Mouse (Mus musculus) kidney, postnatal 14 days (tissue): ENCODE data around the gene Snx27.
A peak's percentile ranks its signal among the peaks of the same experiment; 100 is the strongest.

Source experiments
- DNase-seq: peaks from one replicate; pipeline ENCODE4 v3.0.0; 2022; ENCODE audit warnings: mixed read lengths

Snx27 gene

DNA sequence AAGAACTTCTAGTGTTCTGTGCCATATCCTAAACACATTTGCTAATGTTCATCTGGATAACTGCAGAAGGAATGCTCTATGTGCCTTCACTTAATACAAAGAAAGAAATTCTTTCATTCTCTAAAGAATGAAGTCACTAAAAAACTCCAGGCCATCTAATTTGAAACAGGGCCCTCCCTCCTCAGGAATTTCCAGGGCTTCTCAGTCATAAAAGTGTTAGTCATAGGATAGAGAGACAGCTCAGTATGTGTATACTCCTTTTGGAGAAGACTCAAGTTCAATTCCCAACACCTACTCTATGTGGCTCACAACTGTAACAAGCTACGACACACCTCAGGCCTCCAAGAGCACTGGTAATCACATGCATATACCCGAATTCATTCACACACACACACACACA, 17.0 kb downstream of the Snx27 start:
- DNase-seq = peak; percentile 6

DNA sequence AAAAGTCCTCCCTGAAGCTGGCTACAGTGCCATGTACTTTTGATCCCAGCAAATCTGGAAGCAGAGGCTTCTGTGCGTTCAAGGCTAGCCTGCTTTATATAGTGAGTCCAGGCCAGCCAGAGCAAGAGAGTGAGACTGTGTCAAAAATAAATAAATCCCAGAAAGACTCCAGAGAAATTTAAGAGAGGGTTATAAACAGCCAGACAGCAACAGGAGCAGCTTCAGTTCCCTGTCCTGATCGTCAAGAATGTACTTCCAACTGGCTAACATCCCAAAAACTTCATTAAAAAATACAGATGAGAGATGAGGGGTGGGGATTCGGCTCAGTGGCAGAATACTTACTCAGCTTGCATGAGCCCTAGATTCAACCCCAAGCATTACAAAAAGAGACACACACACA, 17.4 kb downstream of the Snx27 start:
- DNase-seq = no peak

DNA sequence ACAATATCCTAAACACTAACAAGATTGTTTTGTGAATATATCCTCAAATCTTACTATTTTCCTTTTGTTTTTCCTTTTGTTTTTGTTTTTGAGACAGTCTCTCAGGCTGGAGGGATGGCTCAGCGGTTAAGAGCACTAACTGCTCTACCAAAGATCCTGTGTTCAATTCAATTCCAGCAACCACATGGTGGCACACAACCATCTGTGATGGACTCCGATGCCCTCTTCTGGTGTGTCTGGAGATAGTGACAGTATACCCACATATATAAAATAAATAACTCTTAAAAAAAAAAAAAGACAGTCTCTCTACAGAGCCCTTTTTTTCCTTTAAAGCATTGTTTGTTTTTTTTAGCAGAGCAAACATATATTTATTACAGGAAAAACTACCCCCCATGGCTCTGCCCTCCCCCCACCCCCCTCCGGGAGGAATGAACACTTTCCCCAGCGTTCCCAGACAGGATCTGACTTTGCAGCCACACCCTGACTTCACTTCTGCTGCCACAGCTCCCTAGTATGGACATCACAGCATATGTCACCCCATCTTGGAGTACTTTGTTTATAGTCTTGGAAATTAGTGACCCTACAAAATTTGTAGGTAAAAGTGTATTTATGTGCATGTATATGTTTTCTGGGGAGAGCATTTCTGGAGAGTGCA, 18.0 kb downstream of the Snx27 start:
- no peak for DNase-seq

DNA sequence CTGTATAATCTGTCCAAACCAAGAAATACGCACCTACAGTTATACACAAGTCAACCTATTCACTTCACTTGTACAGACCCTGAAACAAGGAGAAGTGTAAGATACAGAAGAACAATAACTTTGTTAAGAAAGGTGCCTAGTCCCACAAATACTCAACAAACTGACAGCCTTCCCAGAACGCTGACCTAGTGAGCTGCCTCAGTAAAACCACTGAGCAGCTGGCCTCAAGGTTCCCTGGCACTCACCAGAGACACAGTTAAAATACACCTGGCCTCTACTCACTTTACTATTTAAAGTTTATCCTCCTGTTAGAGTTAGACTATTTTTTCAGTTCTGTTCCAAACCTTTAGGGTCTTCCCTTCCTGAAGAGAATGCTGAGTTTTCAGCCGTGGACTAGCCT, 19.4 kb downstream of the Snx27 start:
- DNase-seq = no peak

DNA sequence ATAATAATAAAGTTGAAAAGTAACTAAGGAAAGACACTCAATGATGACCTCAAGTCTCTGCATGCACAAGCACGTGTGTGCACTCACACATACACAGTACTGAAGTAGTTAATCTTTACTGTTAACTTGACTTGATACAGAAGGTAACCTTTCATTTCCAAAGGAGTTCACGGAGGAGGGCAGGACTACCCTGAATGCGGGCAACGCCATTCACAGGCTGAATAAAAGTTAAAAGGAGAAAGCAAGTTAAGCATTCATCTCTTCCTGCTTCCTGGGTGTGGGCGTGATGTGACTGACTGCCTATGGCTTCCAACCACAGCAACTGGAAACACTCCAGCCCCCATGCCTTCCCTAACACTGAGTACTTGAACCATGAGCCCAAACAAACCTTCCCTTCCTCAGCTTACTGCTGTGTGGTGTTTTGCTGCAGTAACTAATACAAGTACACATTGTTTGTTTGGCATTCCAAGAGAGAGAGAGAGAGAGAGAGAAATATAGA, 22.5 kb downstream of the Snx27 start:
- DNase-seq = no peak

DNA sequence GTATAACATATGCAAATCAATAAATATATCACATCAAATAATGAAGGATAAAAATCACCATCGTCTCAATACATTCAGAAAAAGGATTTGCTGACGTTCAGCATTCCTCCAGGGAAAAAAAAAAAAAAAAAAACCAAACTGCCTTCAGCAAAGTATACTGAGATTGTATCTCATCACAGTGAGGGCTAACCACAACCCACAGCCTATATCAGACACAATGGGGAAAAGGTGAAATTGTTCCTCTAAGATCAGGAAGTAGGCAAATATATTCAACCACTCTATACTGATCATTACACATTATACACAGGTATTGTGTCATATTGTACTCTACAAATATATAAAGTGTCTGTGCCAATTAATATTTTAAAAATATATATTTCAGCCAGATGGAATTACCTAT, 33.5 kb downstream of the Snx27 start:
- DNase-seq = no peak

DNA sequence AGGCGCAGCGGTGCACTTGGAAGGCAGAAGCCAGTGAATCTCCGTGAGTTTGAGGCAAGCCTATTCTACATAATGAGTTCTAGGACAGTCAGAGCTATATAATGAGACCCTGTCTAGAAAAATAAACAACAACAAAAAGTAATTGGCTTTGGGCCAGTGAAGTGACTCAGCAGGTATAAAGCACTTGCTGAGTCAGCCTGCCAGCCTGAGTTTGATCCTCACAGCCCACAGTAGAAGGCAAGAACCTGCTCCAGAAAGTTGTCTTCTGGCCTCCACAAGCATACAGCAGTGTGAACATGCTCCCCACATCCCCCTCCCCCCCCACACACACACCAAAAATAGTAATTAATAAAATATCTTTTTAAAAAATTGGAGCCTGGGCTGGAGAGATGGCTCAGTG, 45.3 kb downstream of the Snx27 start:
- DNase-seq = no peak

DNA sequence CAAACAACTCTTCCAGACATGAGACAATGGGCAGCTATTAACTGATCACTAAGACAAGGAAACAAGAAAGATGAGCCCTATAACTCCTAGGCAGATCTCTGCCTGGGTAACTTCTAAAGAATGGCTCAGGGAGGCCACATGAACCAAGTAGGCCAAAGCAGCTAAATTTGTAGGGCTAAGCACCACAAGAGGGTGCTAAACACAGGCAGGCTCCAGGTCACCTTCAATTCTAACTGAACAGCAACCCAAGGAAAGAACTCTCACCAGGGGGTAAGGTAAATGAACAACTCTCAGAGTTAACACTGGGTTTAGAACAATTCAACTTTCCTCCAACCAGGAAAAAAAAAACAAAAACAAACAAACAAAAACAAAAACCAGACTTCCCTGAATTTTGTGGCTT, 48.5 kb downstream of the Snx27 start:
- DNase-seq = peak; percentile 73

DNA sequence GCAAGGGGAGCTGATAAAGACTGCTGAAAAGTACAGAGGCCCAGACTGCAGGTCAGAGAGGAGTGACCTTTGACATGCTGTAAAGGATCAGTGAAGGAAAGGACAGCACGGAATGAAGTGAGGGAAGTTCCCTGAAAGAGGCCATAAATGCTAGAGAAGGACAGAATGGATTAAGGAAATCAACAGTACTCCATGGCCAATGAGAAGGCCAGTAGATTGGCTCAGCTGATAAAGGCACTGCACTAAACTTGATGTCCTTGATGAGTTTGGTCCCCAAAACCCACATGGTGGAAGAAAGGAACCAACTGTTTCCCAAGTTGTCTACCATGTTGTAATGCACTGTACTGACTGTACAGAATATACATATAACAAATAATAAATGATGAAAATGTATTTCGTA, 55.8 kb downstream of the Snx27 start:
- no peak for DNase-seq

DNA sequence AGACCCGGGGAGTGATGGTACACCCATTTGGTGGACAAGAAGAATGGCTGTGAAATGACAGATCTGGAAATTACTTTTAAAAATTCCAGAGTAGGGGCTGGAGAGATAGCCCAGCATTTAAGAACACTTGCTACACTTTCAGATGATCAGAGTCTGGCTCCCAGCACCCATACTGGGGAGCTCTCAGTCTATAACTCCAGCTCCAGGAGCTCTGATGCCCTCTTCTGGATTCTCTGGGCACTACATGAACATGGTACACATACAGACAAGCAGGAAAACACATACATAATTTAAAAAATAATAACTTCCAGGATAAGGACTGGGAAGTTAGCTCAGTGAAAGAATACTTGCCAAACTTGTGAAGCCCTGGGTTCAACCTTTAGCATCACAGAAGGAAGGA, 75.9 kb downstream of the Snx27 start:
- no peak for DNase-seq

DNA sequence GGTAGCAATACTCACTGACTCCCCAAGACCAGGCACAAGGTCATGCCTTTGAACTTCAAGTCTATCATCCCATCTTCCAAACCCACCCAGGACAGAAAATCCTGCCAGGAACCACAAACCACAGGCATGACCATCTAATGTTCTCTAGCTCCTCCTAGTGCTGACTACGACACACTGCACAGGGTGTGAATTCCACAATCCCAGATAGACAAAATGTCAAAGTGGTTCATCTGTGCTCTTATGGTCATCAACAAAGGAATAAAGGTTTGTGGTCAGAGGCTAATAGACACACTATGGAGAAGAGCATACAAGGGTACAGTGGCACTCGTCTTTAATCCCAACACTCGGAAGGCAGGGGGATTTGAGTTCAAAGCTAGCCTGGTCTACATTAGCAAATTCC, 80.3 kb downstream of the Snx27 start:
- peak; percentile 28 for DNase-seq

DNA sequence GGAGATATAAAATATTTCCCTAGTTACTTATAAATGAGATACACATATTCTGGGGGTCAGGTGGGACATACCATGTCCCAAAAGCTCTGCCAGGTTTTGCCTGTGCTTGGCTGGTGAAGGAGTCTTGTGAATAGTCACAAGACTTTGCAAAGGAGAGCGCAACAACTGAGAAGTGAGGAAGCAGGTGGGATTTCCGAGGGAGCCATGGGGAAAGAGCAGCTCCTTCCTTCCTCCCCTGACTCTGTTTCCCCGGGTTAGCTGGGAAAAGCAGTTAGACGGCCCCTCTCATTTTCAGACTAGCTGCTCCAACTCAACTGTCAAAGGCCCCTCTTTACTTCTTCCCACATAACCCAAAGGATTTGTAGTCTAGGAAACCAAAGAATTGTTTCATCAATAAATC, 85.4 kb downstream of the Snx27 start:
- DNase-seq = no peak

DNA sequence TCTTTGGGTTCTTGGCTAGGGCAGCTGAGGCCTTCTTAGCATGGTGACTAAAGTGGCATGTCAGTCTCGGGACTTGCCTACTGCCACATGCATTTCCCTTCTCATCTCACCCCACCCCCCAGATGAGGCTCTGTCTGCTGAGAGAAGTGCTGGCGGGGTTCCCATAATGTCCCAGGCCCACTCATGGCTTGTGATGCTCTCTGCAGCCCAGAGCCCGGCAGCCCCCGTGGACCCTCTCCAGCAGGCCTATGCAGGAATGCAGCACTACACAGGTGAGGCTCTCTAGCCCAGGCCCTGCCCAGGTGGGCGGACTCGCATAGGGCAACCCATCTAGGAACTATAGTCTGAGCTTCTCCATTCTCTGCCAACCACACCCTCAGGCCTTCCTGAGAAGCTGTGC, 94.9 kb downstream of the Snx27 start:
- DNase-seq = no peak

DNA sequence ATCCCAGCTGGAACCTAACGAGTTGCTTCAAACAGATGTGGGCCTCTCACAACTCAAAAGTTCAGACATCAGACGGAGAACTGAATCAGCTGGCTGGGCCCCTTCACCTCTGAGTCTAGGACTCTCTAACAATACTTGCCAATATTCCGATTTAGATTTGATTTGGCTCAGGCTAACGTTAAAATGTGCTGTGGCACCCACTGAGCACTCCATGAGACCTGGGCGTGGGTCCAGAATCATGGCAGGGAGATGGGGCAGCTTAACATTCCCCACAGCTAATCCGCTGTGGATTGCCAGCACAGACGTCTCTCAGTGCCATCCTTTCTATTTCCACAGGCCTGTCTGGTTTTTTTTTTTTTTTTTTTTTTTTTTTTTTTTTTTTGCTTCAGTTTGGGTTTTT, 96.6 kb downstream of the Snx27 start:
- no peak for DNase-seq

DNA sequence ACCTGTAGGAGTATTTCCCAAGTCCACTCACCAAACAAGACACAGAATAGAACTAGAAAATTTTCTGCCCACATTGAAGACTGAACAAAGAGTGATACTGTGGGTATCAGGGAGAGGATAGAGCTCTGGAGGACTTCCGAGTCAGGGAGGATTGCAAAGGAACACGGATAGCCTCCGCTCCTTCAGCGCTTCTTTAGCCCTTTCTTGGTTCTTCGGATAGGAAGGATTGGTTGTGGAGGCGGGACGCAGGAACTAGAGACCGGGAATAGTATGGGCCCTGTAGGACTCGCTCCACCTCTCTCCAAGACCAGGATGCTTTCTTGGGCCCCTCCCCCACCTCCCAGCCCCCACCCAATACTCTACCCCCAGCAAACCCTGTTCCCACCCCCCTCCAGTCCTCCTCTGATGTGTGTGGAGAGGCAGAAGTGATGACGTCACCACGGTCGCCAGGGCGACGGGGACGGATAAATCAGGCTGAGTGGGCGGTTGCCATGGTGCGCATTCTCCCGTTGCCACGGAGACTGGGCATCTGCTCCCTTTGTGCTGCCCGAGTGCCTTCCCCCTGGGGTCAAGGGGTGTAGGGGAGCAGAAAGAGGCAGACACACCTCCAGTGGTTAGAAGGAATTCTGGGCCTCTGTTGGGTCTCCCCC, 98.6 kb downstream of the Snx27 start:
- no peak for DNase-seq

DNA sequence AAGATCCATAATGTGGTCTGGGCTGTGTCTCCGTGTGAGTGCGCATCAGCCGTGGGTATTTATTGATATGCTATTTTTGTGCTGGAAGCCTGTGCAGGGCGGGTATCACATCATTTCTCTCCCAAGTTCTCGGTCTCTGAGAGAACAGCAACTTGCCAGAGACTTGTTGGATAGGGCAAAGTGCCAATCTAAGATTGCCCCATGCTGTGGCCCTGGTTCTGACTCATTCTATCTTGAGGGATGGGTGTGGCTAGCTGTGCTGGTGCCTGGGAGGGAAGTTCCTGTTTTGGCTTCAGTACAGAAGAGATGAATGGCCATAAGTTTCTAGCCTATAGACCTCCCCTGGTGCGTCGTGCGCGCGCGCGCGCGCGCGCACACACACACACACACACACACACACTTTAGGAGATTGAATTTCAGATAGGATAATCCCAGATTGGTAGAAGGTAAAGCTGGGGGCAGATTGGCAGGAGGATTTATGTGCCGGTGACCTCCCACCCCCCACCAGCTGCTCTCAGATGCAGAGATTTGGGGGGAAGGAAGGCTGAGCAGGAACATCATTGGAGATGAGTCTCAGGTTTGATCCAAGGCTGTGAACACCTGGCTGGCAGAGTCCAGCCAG, 99.6 kb downstream of the Snx27 start:
- no peak for DNase-seq

DNA sequence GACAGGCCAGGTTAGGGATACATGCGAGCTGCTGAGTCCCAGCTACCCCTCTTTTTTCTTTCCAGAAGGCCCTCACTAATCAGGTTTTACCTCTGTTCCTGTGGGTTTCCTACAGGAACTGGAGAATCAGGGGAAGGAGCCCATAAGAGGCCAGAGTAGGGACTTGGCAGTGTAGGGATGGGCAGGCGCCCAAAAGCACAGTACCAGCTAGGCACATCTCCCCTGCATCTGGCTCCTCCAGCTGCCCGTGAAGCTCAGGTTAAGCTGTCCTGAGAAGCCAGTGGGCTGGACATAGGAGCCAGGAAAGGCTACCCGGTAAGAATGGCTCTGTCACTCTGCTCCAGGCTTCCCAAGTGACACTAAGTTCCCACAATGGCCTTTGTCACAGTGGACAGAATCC, 101.1 kb downstream of the Snx27 start:
- no peak for DNase-seq

DNA sequence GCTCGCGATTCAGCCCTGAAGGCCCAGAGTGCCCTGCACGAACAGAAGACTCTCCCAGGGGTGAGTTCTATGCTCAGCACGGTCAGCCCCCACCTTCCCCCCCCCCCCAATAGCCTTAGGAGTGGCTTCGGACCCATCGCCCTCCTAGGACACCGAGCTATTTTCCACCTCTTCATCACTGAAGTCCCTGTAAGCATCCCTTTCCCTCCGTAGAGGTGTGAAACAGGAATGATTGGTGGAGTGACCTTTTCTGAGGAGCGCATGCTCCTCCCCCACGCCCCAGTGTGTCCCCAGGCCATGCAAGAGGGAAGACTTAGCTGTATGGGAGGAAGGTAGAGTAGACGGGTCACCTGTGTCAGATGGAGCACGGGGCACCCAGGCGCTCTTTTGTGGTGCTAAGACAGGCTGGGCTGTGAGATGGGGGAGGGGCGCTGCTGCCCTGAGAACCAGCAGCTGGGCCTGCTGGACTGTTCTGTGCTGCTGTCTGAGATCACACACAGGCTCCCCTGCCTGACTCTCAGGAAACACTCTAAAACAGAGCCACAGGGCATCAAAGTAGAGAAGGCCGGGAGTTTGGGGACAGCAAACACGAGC, 102.1 kb downstream of the Snx27 start, which contains the start of gene Riiad1:
Gene Riiad1 (minus strand): TSS at position 51 of the 594 bp plus-strand sequence.
- DNase-seq = no peak

DNA sequence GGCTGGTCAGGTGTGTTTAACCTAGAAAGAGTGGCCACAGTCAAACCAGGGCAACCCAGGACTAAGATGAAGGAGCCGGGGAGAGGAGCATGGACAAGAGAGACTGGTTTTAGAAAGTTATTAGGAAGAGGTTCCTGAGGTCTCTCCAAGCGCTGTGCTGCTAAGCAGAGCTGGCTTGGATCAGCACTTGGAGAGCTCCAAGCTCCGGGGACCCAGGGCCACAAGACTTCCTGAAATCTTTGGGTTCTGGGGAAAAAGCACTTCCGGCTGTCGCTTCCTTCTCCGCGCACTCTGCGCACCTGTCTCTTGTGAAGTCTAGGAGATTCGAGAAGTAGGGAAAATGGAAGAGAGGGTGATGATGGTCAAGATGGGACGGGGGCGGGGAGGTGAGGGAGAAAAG, 103.0 kb downstream of the Snx27 start:
- peak; percentile 23 for DNase-seq

DNA sequence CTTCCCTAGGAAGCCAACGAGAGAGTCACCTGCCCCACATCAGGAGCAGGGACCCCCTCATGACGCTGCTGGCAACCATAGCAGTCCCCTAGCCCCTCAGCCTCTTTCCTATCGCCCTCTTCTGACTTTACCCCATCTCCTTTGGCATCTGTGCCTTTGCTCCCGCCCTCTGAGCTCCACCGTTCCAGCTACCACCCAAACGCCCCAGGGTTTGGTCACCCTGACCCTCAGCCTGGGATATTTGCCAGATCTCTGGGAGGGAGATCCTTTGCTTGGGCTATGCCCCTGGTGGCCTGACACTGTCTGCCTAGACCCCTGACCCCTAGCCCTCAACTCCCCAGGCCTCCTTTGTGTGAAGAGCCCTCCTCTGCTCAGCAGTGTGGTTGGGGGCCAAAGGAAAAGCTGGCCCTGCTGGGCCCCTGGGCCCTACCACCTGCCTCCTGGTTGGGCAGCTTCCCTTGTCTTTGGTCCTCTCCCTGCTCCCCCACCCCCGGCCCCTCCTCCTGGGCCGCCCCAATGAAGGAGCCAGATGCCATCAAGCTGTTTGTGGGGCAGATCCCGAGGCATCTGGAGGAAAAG, 103.8 kb downstream of the Snx27 start:
- DNase-seq = no peak

DNA sequence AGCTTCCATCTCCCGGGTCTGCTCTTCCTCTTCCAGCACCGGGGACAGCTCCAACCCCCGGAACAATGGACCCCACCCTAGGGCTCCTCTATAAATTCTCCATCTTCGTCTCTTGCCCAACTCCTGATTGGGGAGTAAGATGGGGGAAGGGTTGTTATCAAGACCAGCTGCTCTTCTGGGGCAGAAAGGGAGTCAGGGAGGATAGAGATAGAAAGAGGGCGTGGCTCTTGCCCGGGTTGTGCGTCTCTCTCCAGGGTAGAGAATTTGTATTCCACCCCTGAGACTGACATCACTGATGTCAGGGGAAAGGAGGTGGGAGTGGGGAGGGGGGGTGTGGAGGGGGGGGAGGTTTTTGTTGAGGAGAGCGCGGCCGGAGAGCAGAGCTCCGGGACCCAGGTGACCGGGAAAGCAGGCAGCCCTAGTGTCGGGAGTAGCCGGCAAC, 104.5 kb downstream of the Snx27 start, which contains the start of gene Celf3:
Gene Celf3 (plus strand): TSS at position 315 of the 442 bp plus-strand sequence.
- no peak for DNase-seq

DNA sequence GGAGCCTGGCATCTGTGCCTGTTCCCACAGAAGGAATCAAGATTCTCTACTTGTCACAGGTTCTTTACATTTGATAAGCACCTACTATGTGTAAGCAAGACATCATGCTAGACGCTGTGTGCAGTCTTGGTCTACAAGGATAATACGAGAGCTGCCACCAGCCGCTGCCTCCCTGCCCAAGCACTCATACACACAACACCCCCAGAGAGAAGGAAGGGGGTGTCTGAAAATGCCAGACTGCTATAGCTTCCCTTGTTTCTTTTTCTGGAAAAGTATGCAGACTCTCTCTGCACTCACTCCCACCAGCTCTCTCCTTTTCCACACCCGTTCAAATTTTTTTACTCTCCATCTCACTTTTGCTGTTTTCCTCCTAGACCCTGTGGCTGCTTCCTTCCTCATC, 105.1 kb downstream of the Snx27 start:
- no peak for DNase-seq

DNA sequence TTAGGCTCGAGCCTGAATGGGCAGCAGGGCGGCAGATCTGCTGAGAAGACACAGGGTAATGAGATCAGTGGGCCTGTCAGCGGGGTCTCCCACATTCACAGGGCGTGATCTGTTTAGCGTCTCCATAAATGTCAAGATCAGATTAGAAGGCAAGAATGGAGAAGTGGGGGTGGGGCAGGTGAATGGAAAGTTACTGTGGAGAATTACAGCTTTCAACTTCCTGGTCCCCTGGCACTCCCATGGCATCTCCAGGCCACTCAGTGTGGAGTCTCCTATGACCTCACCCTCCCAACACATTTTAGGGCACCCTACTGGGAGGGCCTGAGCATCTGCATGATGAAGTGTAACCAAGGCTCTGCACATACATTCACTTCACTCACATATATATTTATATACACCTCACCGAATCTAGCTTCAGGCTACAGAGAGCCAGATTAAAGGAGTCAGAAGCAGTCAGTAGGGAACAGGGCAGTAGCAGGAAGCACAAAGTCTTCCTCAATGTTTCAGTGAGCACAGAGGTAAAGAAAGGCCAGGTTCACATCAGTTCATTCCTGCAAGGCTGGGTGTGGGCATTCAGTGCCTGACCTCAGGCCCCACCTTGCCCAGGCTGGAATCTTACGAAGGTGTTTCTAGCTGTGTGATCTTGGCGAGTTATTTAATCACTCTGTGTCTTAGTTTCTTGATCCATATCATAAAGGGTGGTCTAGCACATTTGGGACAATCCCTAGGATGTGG, 106.0 kb downstream of the Snx27 start:
- peak; percentile 25 for DNase-seq
